Mouse (Mus musculus) forebrain, embryonic 13.5 days (tissue): ENCODE measurements around the gene Dock2. TPM values are rescaled to one million over a fixed set of nuclear protein-coding genes. Genes with fewer than 3 reads are reported as not detected.

ENCODE experiments used
- ATAC-seq: fragments of 200-750 bp; cut with Nextera tagmentation; 2 replicates; pipeline ENCODE4 v1.8.0; 2017
- H3K27ac ChIP-seq: fragments of 300-500 bp; sonication (generic); 2 replicates; pipeline ENCODE4 v1.5.1; 2015; ENCODE audit warnings: inconsistent platforms, mild to moderate bottlenecking, moderate library complexity
- H3K27me3 ChIP-seq: fragments of 300-500 bp; sonication (generic); 2 replicates; pipeline ENCODE4 v1.6.1; 2015; ENCODE audit warnings: mild to moderate bottlenecking, inconsistent platforms
- H3K36me3 ChIP-seq: fragments of 300-500 bp; sonication (generic); 2 replicates; pipeline ENCODE4 v1.6.1; 2015; ENCODE audit warnings: mild to moderate bottlenecking, inconsistent platforms; ENCODE audit not compliant: poor library complexity, severe bottlenecking
- H3K4me1 ChIP-seq: fragments of 300-500 bp; sonication (generic); 2 replicates; pipeline ENCODE4 v1.6.1; 2015; ENCODE audit warnings: inconsistent platforms
- H3K4me2 ChIP-seq: fragments of 300-500 bp; sonication (generic); 2 replicates; pipeline ENCODE4 v1.6.1; 2015; ENCODE audit warnings: inconsistent platforms, mild to moderate bottlenecking, moderate library complexity
- H3K4me3 ChIP-seq: fragments of 300-500 bp; sonication (generic); 2 replicates; pipeline ENCODE4 v1.5.1; 2015; ENCODE audit warnings: mild to moderate bottlenecking, inconsistent platforms
- H3K9ac ChIP-seq: fragments of 300-500 bp; sonication (generic); 2 replicates; pipeline ENCODE4 v1.6.1; 2015; ENCODE audit warnings: mild to moderate bottlenecking, inconsistent platforms
- H3K9me3 ChIP-seq: fragments of 300-500 bp; sonication (generic); replicated peaks from 2 replicates; pipeline ENCODE4 v1.6.1; 2016; ENCODE audit warnings: inconsistent platforms
- WGBS: fragments of 180-500 bp; shearing (Covaris S2); methylation state at CpG from one replicate; pipeline ENCODE4 v1.1.7; 2015; 5-methylcytosine and 5-hydroxymethylcytosine counted together
- polyA plus RNA-seq: library from polyadenylated mRNA; unstranded; fragments of >200 nt; fragmentation: Nextera tagmentation; extraction: Ambion mirVana; gene quantifications from 2 replicates; pipeline ENCODE4 v1.2.1, GENCODE M21; 2015

Gene Dock2
- polyA plus RNA-seq, 1 experiment from 2014 or later, result 0.15 TPM

- no peaks in the 10 kb centered on the region for H3K27me3 ChIP-seq
- H3K4me3 ChIP-seq, result no peak overlapping the region
- H3K4me1 ChIP-seq, result no peaks in the 10 kb centered on the region
- H3K36me3 ChIP-seq, result no peaks in the 10 kb centered on the region
- H3K4me2 ChIP-seq, result no peak overlapping the region
- H3K27ac ChIP-seq, result no peak overlapping the region
- H3K9me3 ChIP-seq, result no peaks in the 10 kb centered on the region
- 92% methylated on average over 11 of the region's 11 CpGs for WGBS
- no peak for ATAC-seq
- no peak overlapping the region for H3K9ac ChIP-seq
These were observed 75.4 kb downstream of the Dock2 start for GRCm38 (mm10) chr11:34708278-34708677.

- no peaks in the 10 kb centered on the region for H3K4me1 ChIP-seq
These were observed 76.3 kb downstream of the Dock2 start for GRCm38 (mm10) chr11:34707360-34707759.

GRCm38 (mm10) chr11:34705108-34705446 lies 78.6 kb downstream of the Dock2 start:
- H3K4me3 ChIP-seq, result no peak overlapping the region
- peak; percentile 19; the same call in 1 of the 2 replicates for ATAC-seq
- no peak overlapping the region for H3K4me2 ChIP-seq
- H3K36me3 ChIP-seq, result no peaks in the 10 kb centered on the region
- H3K9me3 ChIP-seq, result no peaks in the 10 kb centered on the region
- WGBS, result 74% methylated on average over 4 of the region's 4 CpGs
- no peaks in the 10 kb centered on the region for H3K27me3 ChIP-seq
- no peak overlapping the region for H3K27ac ChIP-seq
- H3K9ac ChIP-seq, result no peak overlapping the region
- H3K4me1 ChIP-seq, result no peaks in the 10 kb centered on the region

More at GRCm38 (mm10) chr11:34707360-34707759, 76.3 kb downstream of the Dock2 start:
- no peaks in the 10 kb centered on the region for H3K36me3 ChIP-seq
- H3K9ac ChIP-seq, result no peak overlapping the region
- no peaks in the 10 kb centered on the region for H3K27me3 ChIP-seq
- no peak for ATAC-seq
- 93% methylated on average over 5 of the region's 5 CpGs for WGBS
- H3K4me3 ChIP-seq, result no peak overlapping the region
- H3K27ac ChIP-seq, result no peak overlapping the region
- no peaks in the 10 kb centered on the region for H3K9me3 ChIP-seq
- H3K4me2 ChIP-seq, result no peak overlapping the region

DNA sequence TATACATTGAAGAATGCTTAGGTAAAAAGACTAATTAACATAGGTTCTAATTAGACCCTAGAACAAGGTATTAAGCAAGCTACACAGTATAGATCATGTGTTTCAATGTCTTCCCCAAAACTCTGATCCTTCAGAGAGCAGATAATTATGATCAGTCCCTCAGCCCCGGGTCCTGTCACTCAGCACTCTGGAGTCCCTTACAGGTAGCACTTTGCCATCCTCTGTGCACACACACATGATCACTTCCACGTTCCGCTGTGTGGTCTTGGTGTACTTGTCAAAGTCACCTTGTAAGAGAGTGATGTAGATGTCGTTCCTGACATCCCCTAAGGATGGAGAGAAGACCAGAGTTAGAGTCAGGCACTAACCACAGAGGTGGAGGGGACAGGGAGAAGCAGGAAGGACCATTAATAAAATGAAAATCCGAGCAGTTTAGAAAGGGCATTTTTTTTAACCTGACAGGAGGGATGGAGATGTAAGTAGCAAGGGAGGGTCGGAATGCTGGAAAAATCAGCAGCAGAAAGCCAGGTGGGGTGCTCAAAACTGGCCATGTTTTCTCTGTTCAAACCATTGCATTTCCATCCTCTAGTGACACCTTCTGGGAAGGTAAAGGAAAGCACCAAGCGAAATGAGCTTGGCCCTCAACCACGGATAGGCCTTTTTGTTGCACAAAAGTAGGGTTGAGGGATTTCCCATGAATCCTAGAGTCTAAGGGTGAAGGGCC lies 79.1 kb downstream of the Dock2 start:
- Histone ChIP-seq H3K9me3 (no peaks in the 10 kb centered on the region), H3K4me2 (no peak overlapping the region), H3K27me3 (no peaks in the 10 kb centered on the region), H3K36me3 (no peaks in the 10 kb centered on the region), H3K4me3 (no peak overlapping the region), H3K9ac (no peak overlapping the region), H3K4me1 (no peaks in the 10 kb centered on the region), H3K27ac (no peak overlapping the region)
- 67% methylated on average over 8 of the region's 8 CpGs for WGBS
- no peak for ATAC-seq

DNA sequence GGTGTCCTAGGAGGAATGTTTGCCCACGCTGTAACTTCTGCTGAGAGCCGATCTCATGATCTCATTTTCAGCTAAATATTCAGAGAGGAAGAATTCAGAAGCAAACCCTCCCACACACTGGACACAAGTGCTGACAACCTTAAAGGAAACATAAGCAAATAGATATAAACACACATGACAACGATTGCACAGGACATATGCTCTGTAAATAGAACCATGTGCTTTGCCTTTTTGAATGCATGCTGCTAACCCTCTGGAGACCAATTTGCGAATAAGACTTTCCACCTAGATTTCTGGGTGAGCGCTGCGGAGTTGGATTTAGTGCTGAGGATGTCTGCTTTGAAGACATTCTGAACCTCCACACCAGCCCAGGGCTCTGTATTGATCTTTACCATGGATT lies 79.8 kb downstream of the Dock2 start:
- H3K36me3 ChIP-seq, result no peaks in the 10 kb centered on the region
- no peak overlapping the region for H3K9ac ChIP-seq
- H3K27me3 ChIP-seq, result no peaks in the 10 kb centered on the region
- H3K27ac ChIP-seq, result no peak overlapping the region
- ATAC-seq, result peak; percentile 43; the same call in 1 of the 2 replicates
- H3K4me3 ChIP-seq, result no peak overlapping the region
- WGBS, result 70% methylated on average over 6 of the region's 6 CpGs
- no peaks in the 10 kb centered on the region for H3K4me1 ChIP-seq
- H3K4me2 ChIP-seq, result no peak overlapping the region
- no peaks in the 10 kb centered on the region for H3K9me3 ChIP-seq

DNA sequence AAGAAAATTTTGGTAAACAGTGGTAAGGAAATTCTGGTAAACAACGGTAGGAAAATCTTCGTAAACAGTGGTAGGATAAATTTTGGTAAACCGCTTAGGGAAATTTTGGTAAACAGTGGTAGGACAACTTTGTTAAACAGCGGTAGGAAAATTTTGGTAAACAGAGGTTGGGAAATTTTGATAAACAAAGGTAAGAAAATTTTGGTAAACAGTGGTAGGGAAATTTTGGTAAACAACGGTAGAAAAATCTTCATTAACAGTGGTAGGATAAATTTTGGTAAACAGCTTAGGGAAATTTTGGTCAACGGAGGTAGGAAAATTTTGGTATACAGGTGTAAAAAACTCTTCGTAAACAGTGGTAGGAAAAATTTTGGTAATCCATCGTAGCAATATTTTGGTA lies 101.9 kb downstream of the Dock2 start:
- no peak overlapping the region for H3K4me3 ChIP-seq
- no peaks in the 10 kb centered on the region for H3K36me3 ChIP-seq
- WGBS, result 52% methylated on average over 8 of the region's 8 CpGs
- H3K9ac ChIP-seq, result no peak overlapping the region
- H3K4me2 ChIP-seq, result no peak overlapping the region
- H3K4me1 ChIP-seq, result no peaks in the 10 kb centered on the region
- H3K9me3 ChIP-seq, result no peaks in the 10 kb centered on the region
- ATAC-seq, result no peak
- H3K27ac ChIP-seq, result no peak overlapping the region
- H3K27me3 ChIP-seq, result no peaks in the 10 kb centered on the region

GRCm38 (mm10) chr11:34544631-34545030 lies 239.1 kb downstream of the Dock2 start:
- Histone ChIP-seq H3K36me3 (no peaks in the 10 kb centered on the region), H3K9ac (no peak overlapping the region), H3K4me3 (no peak overlapping the region), H3K4me1 (no peaks in the 10 kb centered on the region), H3K9me3 (peaks cover 8% of the 10 kb centered on the region), H3K4me2 (no peak overlapping the region), H3K27me3 (no peaks in the 10 kb centered on the region), H3K27ac (no peak overlapping the region)
- WGBS, result 71% methylated on average over 7 of the region's 7 CpGs
- ATAC-seq, result no peak

DNA sequence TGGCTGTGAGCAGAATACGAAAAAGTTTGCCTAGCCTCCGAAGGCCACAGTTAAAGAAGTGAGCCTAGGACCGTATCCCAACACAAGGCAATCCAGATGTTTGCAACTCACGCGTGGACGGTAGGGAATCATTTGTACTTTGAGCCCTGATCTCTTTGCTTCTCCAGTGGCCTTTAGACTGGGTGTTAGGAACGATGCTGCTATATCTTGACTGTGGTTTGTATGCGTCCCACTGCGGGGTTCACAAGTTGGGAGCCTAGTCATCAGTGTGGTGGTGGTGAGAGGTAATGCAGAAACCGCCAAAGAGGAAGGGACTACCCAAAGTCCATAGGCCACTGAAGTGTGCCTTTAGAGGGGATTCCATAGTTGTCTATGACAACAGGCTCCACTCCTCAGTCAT lies 251.6 kb downstream of the Dock2 start:
- WGBS, result 96% methylated on average over 10 of the region's 10 CpGs

DNA sequence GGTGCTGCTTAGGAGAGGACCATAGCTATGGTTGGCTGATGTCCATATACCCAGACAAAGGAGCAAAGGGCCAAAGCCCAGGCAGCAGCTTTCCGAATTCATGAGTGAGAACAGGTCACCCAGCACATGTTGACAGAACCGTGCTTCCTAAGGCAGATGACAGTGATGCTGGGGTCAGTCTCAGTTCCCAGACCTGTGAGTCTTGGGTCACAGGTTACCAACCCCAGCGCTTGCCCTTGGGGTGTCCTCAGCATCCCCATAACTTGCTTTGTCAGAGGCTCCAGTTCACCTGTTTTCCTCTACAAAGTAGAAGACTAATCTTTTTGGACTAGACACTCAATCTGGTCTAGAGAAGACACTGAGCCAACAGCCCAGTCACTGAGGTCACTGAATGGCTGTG lies 252.7 kb downstream of the Dock2 start:
- no peak overlapping the region for H3K9ac ChIP-seq
- H3K4me1 ChIP-seq, result no peaks in the 10 kb centered on the region
- H3K27me3 ChIP-seq, result no peaks in the 10 kb centered on the region
- no peaks in the 10 kb centered on the region for H3K36me3 ChIP-seq
- no peak overlapping the region for H3K27ac ChIP-seq
- no peaks in the 10 kb centered on the region for H3K9me3 ChIP-seq
- no peak overlapping the region for H3K4me3 ChIP-seq
- 90% methylated on average over 3 of the region's 3 CpGs for WGBS
- no peak for ATAC-seq
- no peak overlapping the region for H3K4me2 ChIP-seq

More for the DNA sequence above, 251.6 kb downstream of the Dock2 start:
- no peaks in the 10 kb centered on the region for H3K36me3 ChIP-seq
- H3K27ac ChIP-seq, result no peak overlapping the region
- no peak for ATAC-seq
- no peak overlapping the region for H3K9ac ChIP-seq
- no peak overlapping the region for H3K4me3 ChIP-seq
- H3K9me3 ChIP-seq, result no peaks in the 10 kb centered on the region
- H3K4me1 ChIP-seq, result no peaks in the 10 kb centered on the region
- H3K27me3 ChIP-seq, result no peaks in the 10 kb centered on the region
- H3K4me2 ChIP-seq, result no peak overlapping the region

DNA sequence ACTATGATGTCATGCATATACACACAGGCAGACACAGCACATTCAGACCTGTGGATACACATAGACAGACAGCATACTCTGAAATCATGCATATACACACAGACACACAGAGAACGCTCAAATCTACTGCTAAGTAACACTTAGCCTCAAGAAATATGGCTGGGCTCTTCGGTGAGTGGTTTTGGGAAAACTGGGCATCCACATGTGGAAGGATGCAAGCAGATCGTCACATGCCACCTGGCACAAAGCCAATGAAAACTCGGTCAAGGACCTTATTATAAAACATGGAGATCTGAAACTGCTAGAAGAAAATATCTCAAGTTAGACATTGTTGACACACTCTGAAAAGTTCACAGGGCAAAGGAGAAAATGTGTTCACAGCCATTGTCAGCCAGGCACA lies 255.7 kb downstream of the Dock2 start:
- no peaks in the 10 kb centered on the region for H3K9me3 ChIP-seq
- ATAC-seq, result no peak
- no peaks in the 10 kb centered on the region for H3K27me3 ChIP-seq
- no peaks in the 10 kb centered on the region for H3K36me3 ChIP-seq
- H3K27ac ChIP-seq, result no peak overlapping the region
- H3K4me2 ChIP-seq, result no peak overlapping the region
- WGBS, result 82% methylated on average over 4 of the region's 4 CpGs
- no peak overlapping the region for H3K9ac ChIP-seq
- H3K4me1 ChIP-seq, result no peaks in the 10 kb centered on the region
- H3K4me3 ChIP-seq, result no peak overlapping the region

DNA sequence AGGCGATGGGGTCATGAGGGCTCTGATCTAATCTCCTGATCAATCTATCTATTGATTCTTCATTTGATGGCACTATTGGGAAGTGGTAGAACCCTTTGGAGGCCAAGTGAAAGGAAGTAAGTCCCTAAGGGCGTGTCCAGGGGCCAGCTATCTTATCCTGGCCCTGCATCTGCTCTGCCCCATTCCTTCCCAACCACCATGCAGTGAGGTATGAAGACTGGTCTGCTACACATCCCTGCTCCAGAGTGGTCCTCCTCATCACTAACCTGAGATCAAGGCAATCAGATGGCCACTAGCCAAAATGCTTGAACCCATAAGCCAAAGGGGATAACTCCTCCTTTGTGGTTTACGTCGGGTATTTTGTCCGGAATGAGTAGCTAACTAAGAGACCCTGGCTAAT lies 256.5 kb downstream of the Dock2 start:
- H3K9me3 ChIP-seq, result no peaks in the 10 kb centered on the region
- no peak overlapping the region for H3K4me2 ChIP-seq
- 91% methylated on average over 5 of the region's 5 CpGs for WGBS
- H3K4me3 ChIP-seq, result no peak overlapping the region
- no peak for ATAC-seq
- H3K36me3 ChIP-seq, result no peaks in the 10 kb centered on the region
- H3K27ac ChIP-seq, result no peak overlapping the region
- no peaks in the 10 kb centered on the region for H3K4me1 ChIP-seq
- no peak overlapping the region for H3K9ac ChIP-seq
- no peaks in the 10 kb centered on the region for H3K27me3 ChIP-seq

DNA sequence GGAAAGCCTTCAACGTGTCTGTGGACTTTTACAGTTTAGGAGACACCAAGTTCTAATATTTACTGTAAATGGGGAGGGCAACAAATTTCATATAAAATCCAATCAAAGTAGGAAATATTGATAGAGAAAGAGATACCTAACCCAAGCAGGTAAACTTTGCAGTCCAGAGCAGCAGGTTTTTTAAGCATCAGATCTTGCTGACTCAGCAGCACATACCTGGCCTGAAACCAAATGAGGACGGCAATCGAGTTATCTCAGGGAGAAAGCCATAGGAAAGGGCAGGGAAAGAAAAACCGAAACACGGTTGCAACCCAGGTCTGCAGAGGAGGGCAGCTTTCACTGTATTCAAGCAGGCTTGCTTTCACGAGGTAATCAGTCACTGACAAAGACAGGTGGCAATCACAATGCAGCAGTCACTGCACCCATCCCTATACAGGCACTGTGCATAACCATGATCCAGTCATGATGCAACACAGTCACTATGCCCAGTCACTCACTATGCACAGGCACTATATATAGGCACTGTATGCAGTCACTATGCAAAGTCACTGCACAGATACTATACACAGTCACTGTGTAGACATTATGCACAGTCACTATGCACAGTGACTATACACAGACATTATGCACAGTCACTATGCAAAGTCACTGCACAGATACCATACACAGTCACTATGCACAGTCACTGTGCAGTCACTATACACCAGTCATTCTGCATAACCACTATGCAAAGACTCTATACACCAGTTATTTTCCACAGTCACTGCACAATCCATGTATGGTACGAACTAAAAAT lies 258.4 kb downstream of the Dock2 start:
- Histone ChIP-seq H3K27ac (no peak overlapping the region), H3K9me3 (no peaks in the 10 kb centered on the region), H3K4me2 (no peak overlapping the region), H3K27me3 (no peaks in the 10 kb centered on the region), H3K4me1 (no peaks in the 10 kb centered on the region), H3K4me3 (no peak overlapping the region), H3K9ac (no peak overlapping the region), H3K36me3 (no peaks in the 10 kb centered on the region)
- 80% methylated on average over 7 of the region's 7 CpGs for WGBS
- ATAC-seq, result no peak
